Mouse (Mus musculus): ENCODE results near the gene Efcab6.

Efcab6 gene

GRCm38 (mm10) chr15:84065701-84066100 lies 522 bp upstream of the Efcab6 start:
- DNase-seq (ENCODE audit: low spot score in 2 of 2): no peak

GRCm38 (mm10) chr15:84058841-84059240 lies 6.3 kb downstream of the Efcab6 start:
- DNase-seq (ENCODE audit: low spot score in 2 of 2): no peak

GRCm38 (mm10) chr15:84056083-84056482 lies 9.1 kb downstream of the Efcab6 start:
- no peak for DNase-seq (ENCODE audit: low spot score in 2 of 2)

GRCm38 (mm10) chr15:84053859-84054258 lies 11.3 kb downstream of the Efcab6 start:
- peak; percentile 89 to 94 for DNase-seq (ENCODE audit: low spot score in 2 of 2)

GRCm38 (mm10) chr15:84053240-84053639 lies 11.9 kb downstream of the Efcab6 start:
- no peak for DNase-seq (ENCODE audit: low spot score in 2 of 2)

GRCm38 (mm10) chr15:84052390-84052789 lies 12.8 kb downstream of the Efcab6 start:
- DNase-seq (ENCODE audit: low spot score in 2 of 2): no peak

GRCm38 (mm10) chr15:84049570-84049969 lies 15.6 kb downstream of the Efcab6 start:
- no peak for DNase-seq (ENCODE audit: low spot score in 2 of 2)

- DNase-seq (ENCODE audit: low spot score in 2 of 2): no peak
These were observed 19.6 kb downstream of the Efcab6 start for GRCm38 (mm10) chr15:84045562-84045961.

- no peak for DNase-seq (ENCODE audit: low spot score in 2 of 2)
These were observed 28.1 kb downstream of the Efcab6 start for GRCm38 (mm10) chr15:84037067-84037466.

- no peak for DNase-seq (ENCODE audit: low spot score in 2 of 2)
These were observed 39.5 kb downstream of the Efcab6 start for GRCm38 (mm10) chr15:84025651-84026050.

- no peak for DNase-seq (ENCODE audit: low spot score in 2 of 2)
These were observed 40.3 kb downstream of the Efcab6 start for GRCm38 (mm10) chr15:84024851-84025250.

- DNase-seq (ENCODE audit: low spot score in 2 of 2): no peak
These were observed 55.7 kb downstream of the Efcab6 start for GRCm38 (mm10) chr15:84009366-84010083.

- DNase-seq (ENCODE audit: low spot score in 2 of 2): peak in 1 of 2 experiments; percentile 22
These were observed 60.9 kb downstream of the Efcab6 start for GRCm38 (mm10) chr15:84004306-84004705.

- DNase-seq (ENCODE audit: low spot score in 2 of 2): no peak
These were observed 66.1 kb downstream of the Efcab6 start for GRCm38 (mm10) chr15:83999071-83999470.

- no peak for DNase-seq (ENCODE audit: low spot score in 2 of 2)
These were observed 66.6 kb downstream of the Efcab6 start for GRCm38 (mm10) chr15:83998586-83998985.

GRCm38 (mm10) chr15:83998115-83998514 lies 67.1 kb downstream of the Efcab6 start:
- DNase-seq (ENCODE audit: low spot score in 2 of 2): peak; percentile 74 to 77

GRCm38 (mm10) chr15:83997550-83997949 lies 67.6 kb downstream of the Efcab6 start:
- no peak for DNase-seq (ENCODE audit: low spot score in 2 of 2)

- no peak for DNase-seq (ENCODE audit: low spot score in 2 of 2)
These were observed 68.3 kb downstream of the Efcab6 start for GRCm38 (mm10) chr15:83996864-83997263.

- peak; percentile 41 to 50 for DNase-seq (ENCODE audit: low spot score in 2 of 2)
These were observed 73.0 kb downstream of the Efcab6 start for GRCm38 (mm10) chr15:83992191-83992590.

GRCm38 (mm10) chr15:83991461-83991860 lies 73.7 kb downstream of the Efcab6 start:
- no peak for DNase-seq (ENCODE audit: low spot score in 2 of 2)

GRCm38 (mm10) chr15:83989241-83989640 lies 75.9 kb downstream of the Efcab6 start:
- no peak for DNase-seq (ENCODE audit: low spot score in 2 of 2)

- no peak for DNase-seq (ENCODE audit: low spot score in 2 of 2)
These were observed 77.1 kb downstream of the Efcab6 start for GRCm38 (mm10) chr15:83988087-83988486.

GRCm38 (mm10) chr15:83982186-83982936 lies 82.8 kb downstream of the Efcab6 start:
- DNase-seq (ENCODE audit: low spot score in 2 of 2): no peak

Measured in right cerebral cortex, adult 2 months (tissue).